Mouse (Mus musculus) c-Kit-negative CD71-positive TER-119-positive erythroid progenitor cells, embryonic 14.5 days (primary cell): ENCODE results near the gene Gm20897.
"Not testable (repeated sequence)": the region's sequence is repeated elsewhere in the genome, so short reads cannot be mapped to it uniquely, and the experiment has no call there.

Experiments used
- DNase-seq: peaks from one replicate; pipeline ENCODE4 v3.0.0-alpha.2; 2013; ENCODE audit warnings: low read depth, low spot score

Gene Gm20897

DNA sequence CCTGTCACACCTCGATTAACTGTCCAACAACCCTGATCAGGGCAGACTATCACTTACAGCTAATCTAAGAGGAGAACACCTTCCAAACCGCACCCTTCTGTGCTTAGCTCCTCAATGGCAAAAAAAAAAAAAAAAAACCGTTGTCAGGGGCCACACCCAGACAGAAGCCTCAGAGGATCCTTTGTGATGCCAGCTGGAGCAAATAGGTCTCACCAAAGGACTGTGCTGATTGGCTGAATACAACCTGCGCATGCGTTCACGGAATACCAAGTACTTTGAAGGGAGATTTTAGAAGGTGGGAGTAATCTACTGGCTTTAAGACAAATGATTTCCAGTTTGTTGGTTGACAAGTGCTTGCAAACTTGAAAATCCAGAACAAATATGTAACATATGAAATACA, at the start of gene Gm20897:
Gene Gm20897, minus strand, starts transcription at position 101 of the 400 bp plus-strand sequence.
- not testable (repeated sequence) for DNase-seq
